Mouse (Mus musculus) lung, embryonic 14.5 days (tissue): Measurements from ENCODE around the gene Esyt3. TPM values are rescaled to one million over a fixed set of nuclear protein-coding genes. Genes with fewer than 3 reads are reported as not detected.

ENCODE experiments used
- ATAC-seq: fragments of 200-750 bp; cut with Nextera tagmentation; 2 replicates; pipeline ENCODE4 v1.8.0; 2017; ENCODE audit warnings: mild to moderate bottlenecking, moderate TSS enrichment, moderate library complexity; ENCODE audit not compliant: insufficient read depth
- DNase-seq: peaks from one replicate; pipeline ENCODE4 v3.0.0-alpha.2; 2015
- H3K27ac ChIP-seq: fragments of 300-500 bp; sonication (generic); 2 replicates; pipeline ENCODE4 v1.5.1; 2014; ENCODE audit warnings: low read depth, mild to moderate bottlenecking, moderate library complexity
- H3K27me3 ChIP-seq: fragments of 300-500 bp; sonication (generic); 2 replicates; pipeline ENCODE4 v1.6.1; 2014; ENCODE audit warnings: low read length, control low read depth; ENCODE audit not compliant: insufficient read depth
- H3K36me3 ChIP-seq: fragments of 300-500 bp; sonication (generic); 2 replicates; pipeline ENCODE4 v1.6.1; 2014; ENCODE audit warnings: control low read depth; ENCODE audit not compliant: insufficient read depth
- H3K4me1 ChIP-seq: fragments of 300-500 bp; sonication (generic); 2 replicates; pipeline ENCODE4 v1.6.1; 2014; ENCODE audit warnings: antibody characterized with exemption, control low read depth; ENCODE audit not compliant: insufficient read depth
- H3K4me2 ChIP-seq: fragments of 300-500 bp; sonication (generic); 2 replicates; pipeline ENCODE4 v1.6.1; 2014; ENCODE audit warnings: mild to moderate bottlenecking
- H3K4me3 ChIP-seq: fragments of 300-500 bp; sonication (generic); 2 replicates; pipeline ENCODE4 v1.5.1; 2014; ENCODE audit warnings: low read depth, low read length
- H3K9ac ChIP-seq: fragments of 300-500 bp; sonication (generic); 2 replicates; pipeline ENCODE4 v1.6.1; 2014
- H3K9me3 ChIP-seq: fragments of 300-500 bp; sonication (generic); 2 replicates; pipeline ENCODE4 v1.6.1; 2016; ENCODE audit warnings: low read depth, low read length, control low read depth
- CTCF ChIP-seq: IDR thresholded peaks from 2 replicates; pipeline ENCODE4 v1.5.1; 2016; ENCODE audit warnings: antibody characterized with exemption, low read depth
- WGBS: fragments of 180-500 bp; shearing (Covaris S2); extraction: QIAGEN DNeasy Blood & Tissue Kit; methylation state at CpG from one replicate; pipeline ENCODE4 v1.1.7; 2014; 5-methylcytosine and 5-hydroxymethylcytosine counted together
- polyA plus RNA-seq: library from polyadenylated mRNA; unstranded; fragments of >200 nt; fragmentation: Nextera tagmentation; extraction: Ambion mirVana; gene quantifications from 2 replicates; pipeline ENCODE4 v1.2.1, GENCODE M21; 2014

Esyt3 gene
- polyA plus RNA-seq, 1 experiment from 2014 or later, result 1.2 TPM

- ATAC-seq (no peak), DNase-seq (no peak)
- Histone ChIP-seq H3K27ac (no peak overlapping the region), H3K4me1 (no peaks in the 10 kb centered on the region), H3K36me3 (0 out of 2 replicates have a peak, but pooled peaks cover 3% of the 10 kb centered on the region), H3K4me3 (no peak overlapping the region), H3K27me3 (no peaks in the 10 kb centered on the region), H3K9me3 (no peaks in the 10 kb centered on the region), H3K4me2 (no peak overlapping the region), H3K9ac (no peak overlapping the region)
- TF ChIP-seq CTCF, result no peak
- 34% methylated on average over 2 of the region's 2 CpGs for WGBS
Measured at GRCm38 (mm10) chr9:99390716-99391115, 32.4 kb upstream of the Esyt3 start.

- no peak overlapping the region for H3K27ac ChIP-seq
- 50% methylated on average over 5 of the region's 5 CpGs for WGBS
- H3K4me1 ChIP-seq, result no peaks in the 10 kb centered on the region
- no peak overlapping the region for H3K9ac ChIP-seq
- H3K27me3 ChIP-seq, result no peaks in the 10 kb centered on the region
- 0 out of 2 replicates have a peak, but pooled peaks cover 3% of the 10 kb centered on the region for H3K36me3 ChIP-seq
- ATAC-seq, result no peak
- H3K4me2 ChIP-seq, result no peak overlapping the region
- no peaks in the 10 kb centered on the region for H3K9me3 ChIP-seq
- no peak for TF ChIP-seq CTCF
- no peak overlapping the region for H3K4me3 ChIP-seq
- DNase-seq, result no peak
Measured at GRCm38 (mm10) chr9:99390201-99390600, 31.8 kb upstream of the Esyt3 start.

- H3K4me2 ChIP-seq, result no peak overlapping the region
- no peaks in the 10 kb centered on the region for H3K27me3 ChIP-seq
- 79% methylated on average over 8 of the region's 8 CpGs for WGBS
- H3K9ac ChIP-seq, result no peak overlapping the region
- ATAC-seq (no peak), DNase-seq (no peak)
- H3K4me3 ChIP-seq, result no peak overlapping the region
- H3K36me3 ChIP-seq, result 0 out of 2 replicates have a peak, but pooled peaks cover 3% of the 10 kb centered on the region
- TF ChIP-seq CTCF, result no peak
- no peaks in the 10 kb centered on the region for H3K9me3 ChIP-seq
- H3K4me1 ChIP-seq, result peaks cover under 1% of the 10 kb centered on the region; the same call in 1 of the 2 replicates
- no peak overlapping the region for H3K27ac ChIP-seq
Measured at GRCm38 (mm10) chr9:99389506-99389905, 31.1 kb upstream of the Esyt3 start.

GRCm38 (mm10) chr9:99388856-99389255, 30.5 kb upstream of the Esyt3 start:
- no peak overlapping the region for H3K27ac ChIP-seq
- WGBS, result 68% methylated on average over 9 of the region's 9 CpGs
- TF ChIP-seq CTCF, result no peak
- no peak overlapping the region for H3K4me2 ChIP-seq
- DNase-seq (no peak), ATAC-seq (no peak)
- H3K9me3 ChIP-seq, result no peaks in the 10 kb centered on the region
- peaks cover 3% of the 10 kb centered on the region; the same call in 1 of the 2 replicates for H3K4me1 ChIP-seq
- no peak overlapping the region for H3K9ac ChIP-seq
- H3K36me3 ChIP-seq, result 0 out of 2 replicates have a peak, but pooled peaks cover 3% of the 10 kb centered on the region
- H3K4me3 ChIP-seq, result no peak overlapping the region
- no peaks in the 10 kb centered on the region for H3K27me3 ChIP-seq

- Histone ChIP-seq H3K9ac (no peak overlapping the region), H3K27me3 (no peaks in the 10 kb centered on the region), H3K4me3 (no peak overlapping the region), H3K4me2 (no peak overlapping the region), H3K9me3 (no peaks in the 10 kb centered on the region), H3K36me3 (0 out of 2 replicates have a peak, but pooled peaks cover 3% of the 10 kb centered on the region), H3K4me1 (peaks cover 3% of the 10 kb centered on the region; the same call in 1 of the 2 replicates), H3K27ac (no peak overlapping the region)
- WGBS, result 81% methylated on average over 5 of the region's 5 CpGs
- no peak for ATAC-seq
- TF ChIP-seq CTCF, result no peak
- DNase-seq, result no peak
Measured at GRCm38 (mm10) chr9:99388078-99388477, 29.7 kb upstream of the Esyt3 start.

GRCm38 (mm10) chr9:99382556-99382955, 24.2 kb upstream of the Esyt3 start:
- DNase-seq, result no peak
- no peak for TF ChIP-seq CTCF
- Histone ChIP-seq H3K4me1 (peaks cover 3% of the 10 kb centered on the region; the same call in 1 of the 2 replicates), H3K36me3 (no peaks in the 10 kb centered on the region), H3K27me3 (no peaks in the 10 kb centered on the region), H3K4me3 (no peak overlapping the region), H3K9me3 (no peaks in the 10 kb centered on the region), H3K27ac (no peak overlapping the region), H3K4me2 (no peak overlapping the region), H3K9ac (no peak overlapping the region)
- ATAC-seq, result no peak
- 64% methylated on average over 9 of the region's 9 CpGs for WGBS

- WGBS, result 56% methylated on average over 5 of the region's 5 CpGs
- Histone ChIP-seq H3K4me3 (no peak overlapping the region), H3K4me1 (0 out of 2 replicates have a peak, but pooled peaks cover under 1% of the 10 kb centered on the region), H3K9me3 (no peaks in the 10 kb centered on the region), H3K9ac (no peak overlapping the region), H3K36me3 (no peaks in the 10 kb centered on the region), H3K27me3 (no peaks in the 10 kb centered on the region), H3K4me2 (no peak overlapping the region), H3K27ac (no peak overlapping the region)
- no peak for TF ChIP-seq CTCF
- ATAC-seq, result no peak
- no peak for DNase-seq
Measured at GRCm38 (mm10) chr9:99379194-99379593, 20.8 kb upstream of the Esyt3 start.
